Mouse (Mus musculus) c-Kit-positive CD71-negative TER-119-negative erythroid progenitor cells, embryonic 14.5 days (primary cell): Measurements from ENCODE around the gene U2af2.
"Not testable (repeated sequence)": the region's sequence is repeated elsewhere in the genome, so short reads cannot be mapped to it uniquely, and the experiment has no call there.

Experiments
- DNase-seq: peaks from one replicate; pipeline ENCODE4 v3.0.0-alpha.2; 2013; ENCODE audit warnings: low read depth

The U2af2 gene

GRCm38 (mm10) chr7:5076931-5077330 is 15.0 kb downstream of the U2af2 start:
- DNase-seq, result no peak

- DNase-seq, result not testable (repeated sequence)
Observed at GRCm38 (mm10) chr7:5079365-5080009, 17.5 kb downstream of the U2af2 start.

DNA sequence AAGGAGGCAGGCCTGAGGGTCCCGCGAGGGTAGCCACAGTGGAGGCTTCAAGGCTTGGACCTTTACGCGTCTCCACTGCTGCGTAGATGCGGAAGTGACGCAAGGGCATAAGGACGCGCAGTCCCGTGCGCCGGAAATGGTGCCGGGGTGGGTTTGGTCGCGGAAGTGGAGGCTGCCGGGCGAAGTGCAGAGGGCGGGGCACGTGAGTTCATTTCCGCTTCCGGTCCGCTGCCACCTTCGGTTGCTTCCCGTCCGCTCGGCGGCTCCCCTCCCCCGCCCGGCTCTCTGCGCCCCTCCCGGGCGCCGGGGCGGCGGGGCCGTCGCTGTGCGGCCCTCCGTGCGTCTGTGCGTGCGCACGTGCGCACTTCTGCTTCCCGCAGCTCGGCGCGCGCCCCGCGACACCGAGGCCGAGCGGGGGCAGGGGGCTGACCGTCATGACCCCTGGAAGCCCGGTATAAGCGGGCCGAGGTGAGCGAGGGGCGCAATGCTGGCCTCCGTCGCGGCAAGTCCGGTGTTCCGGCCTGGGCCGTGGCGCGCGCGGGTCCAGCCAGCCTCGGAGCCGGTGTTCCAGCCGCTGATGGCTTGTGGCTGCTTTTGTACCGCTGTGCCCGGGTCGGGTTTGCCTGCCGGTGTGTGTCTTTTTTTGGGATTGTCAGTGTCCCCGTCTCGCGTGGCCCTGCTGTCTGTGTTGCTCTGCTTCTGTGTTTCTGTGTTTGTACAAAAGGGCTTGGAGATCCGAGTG is 18.2 kb downstream of the U2af2 start, which contains the start of gene Epn1:
Gene Epn1, plus strand, starts transcription at position 226 of the 742 bp plus-strand sequence.
- peak; percentile 91 for DNase-seq

GRCm38 (mm10) chr7:5080815-5081214 is 18.9 kb downstream of the U2af2 start:
- no peak for DNase-seq

DNA sequence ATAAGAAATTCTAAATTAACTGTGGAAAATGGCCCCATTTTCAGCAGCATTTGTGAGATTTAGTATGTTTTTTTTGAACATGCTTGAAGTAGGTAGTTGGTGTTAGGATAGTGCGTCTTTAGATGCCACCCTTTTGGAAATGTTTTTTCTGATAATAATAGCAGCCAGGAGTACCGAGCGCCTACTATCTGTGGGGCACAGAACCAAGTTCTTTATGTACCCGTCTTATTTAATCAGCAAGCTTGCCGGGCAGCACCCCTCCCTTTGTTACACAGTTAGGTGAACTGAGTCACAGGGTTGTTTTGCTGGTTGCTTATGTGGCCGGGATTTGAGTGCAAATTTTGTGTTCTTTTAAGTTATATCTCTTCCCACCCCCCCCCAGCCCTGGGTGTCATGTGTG is 19.3 kb downstream of the U2af2 start:
- DNase-seq, result no peak

DNA sequence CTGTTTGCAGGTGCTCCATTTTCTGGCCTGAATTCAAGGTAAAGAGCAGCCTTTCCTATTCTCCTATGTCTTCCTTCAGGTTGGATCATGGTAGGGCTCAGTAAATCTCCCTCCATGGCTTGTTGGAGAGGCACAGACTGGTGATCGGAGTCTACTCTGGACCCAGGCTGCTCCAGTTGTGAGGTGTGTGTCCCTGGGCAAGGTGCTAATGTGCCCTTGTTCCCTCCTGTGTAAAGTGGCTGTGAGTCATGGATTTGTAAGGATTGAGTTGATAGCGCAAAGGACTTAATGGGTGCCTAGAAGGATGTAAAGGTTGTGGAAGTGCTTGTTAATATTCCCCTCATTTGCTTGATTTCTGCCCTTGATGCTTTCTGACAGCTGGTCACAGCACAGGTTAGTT is 20.0 kb downstream of the U2af2 start:
- no peak for DNase-seq

DNA sequence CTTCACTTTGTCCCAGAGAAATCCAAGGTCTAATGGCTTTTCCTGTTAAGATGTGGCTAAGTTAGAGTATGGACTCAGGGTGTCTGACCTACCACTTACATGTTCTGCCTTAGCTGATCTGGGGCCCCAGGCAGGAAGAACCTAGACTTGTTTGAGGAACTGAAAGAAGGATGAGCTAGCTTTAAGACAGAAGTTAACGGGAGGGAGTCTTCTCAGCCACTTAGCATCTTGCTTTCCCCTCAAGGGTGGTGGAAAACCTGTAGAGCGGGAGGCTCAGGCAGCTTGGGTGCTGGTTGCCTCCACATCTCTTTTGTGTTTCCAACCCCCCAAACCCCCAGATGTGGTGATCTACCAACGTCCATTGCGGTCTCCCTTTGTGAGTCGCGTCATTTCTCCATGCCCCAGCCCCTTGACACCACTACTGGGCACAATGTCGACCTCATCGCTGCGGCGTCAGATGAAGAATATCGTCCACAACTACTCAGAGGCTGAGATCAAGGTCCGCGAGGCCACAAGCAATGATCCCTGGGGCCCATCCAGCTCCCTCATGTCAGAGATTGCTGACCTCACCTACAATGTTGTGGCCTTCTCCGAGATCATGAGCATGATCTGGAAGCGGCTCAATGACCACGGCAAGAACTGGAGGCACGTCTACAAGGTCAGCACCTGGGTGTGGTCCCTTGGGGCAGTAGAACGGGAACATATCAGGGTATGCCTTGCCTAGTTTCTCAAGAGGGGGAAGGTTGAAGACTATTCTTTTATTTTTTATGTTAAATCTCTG is 21.6 kb downstream of the U2af2 start:
- no peak for DNase-seq

GRCm38 (mm10) chr7:5085512-5085911 is 23.6 kb downstream of the U2af2 start:
- DNase-seq, result no peak

GRCm38 (mm10) chr7:5086921-5087440 is 25.0 kb downstream of the U2af2 start:
- DNase-seq, result no peak

GRCm38 (mm10) chr7:5087886-5088285 is 25.9 kb downstream of the U2af2 start:
- DNase-seq, result no peak

- DNase-seq, result no peak
Observed at GRCm38 (mm10) chr7:5089853-5090252, 27.9 kb downstream of the U2af2 start.

DNA sequence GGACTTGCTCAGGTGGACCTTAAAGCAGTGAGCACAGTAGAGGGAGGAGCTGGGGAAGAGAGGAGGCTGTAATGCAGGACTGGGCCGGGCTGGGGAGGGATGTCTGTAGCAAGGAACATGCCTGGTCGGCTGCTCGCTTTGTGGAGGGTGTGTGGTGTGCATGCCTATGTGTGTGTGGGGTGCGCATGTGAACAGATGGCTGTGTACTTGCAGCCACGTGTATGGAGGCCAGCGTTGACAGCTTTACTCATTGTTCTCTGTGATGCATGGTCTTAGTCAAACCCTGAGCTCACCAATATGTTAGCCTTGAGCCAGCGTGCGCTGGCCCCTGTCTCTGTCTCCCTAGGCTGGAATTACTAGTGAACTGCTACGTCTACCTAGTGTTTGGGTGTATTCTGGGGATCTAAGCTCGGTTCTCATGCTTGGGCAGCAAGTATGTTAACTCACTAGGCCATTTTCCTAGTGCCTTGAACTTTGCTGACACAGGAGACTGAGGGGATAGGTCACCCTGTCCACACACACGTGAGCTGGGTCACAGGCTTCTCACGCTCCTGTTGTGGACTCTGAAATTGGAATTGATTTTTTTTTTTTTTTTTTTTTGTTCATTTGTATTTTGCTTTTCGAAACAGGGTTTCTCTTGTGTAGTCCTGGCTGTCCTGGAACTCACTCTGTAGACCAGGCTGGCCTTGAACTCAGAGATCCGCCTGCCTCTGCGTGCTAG is 29.2 kb downstream of the U2af2 start:
- DNase-seq, result no peak

DNA sequence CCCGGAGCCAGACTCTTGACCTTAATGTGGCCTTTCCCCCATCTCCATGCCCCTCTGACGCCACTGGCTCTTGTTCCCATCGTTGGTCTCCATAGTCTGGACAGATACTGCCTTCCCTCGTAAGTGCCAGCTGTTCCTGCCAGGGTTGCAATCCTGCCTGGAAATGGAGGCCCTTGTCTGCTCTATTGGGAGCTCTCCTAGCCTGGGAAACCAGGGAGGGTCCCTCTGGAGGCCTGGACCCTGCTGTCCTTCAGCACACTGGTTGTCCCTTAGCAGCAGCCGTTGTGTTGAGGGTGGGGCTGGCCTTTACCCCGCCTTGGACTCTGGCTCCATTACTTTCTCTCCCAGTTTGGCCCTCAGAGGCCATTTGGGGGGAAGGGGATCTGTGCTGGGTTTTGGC is 30.4 kb downstream of the U2af2 start:
- DNase-seq, result no peak

DNA sequence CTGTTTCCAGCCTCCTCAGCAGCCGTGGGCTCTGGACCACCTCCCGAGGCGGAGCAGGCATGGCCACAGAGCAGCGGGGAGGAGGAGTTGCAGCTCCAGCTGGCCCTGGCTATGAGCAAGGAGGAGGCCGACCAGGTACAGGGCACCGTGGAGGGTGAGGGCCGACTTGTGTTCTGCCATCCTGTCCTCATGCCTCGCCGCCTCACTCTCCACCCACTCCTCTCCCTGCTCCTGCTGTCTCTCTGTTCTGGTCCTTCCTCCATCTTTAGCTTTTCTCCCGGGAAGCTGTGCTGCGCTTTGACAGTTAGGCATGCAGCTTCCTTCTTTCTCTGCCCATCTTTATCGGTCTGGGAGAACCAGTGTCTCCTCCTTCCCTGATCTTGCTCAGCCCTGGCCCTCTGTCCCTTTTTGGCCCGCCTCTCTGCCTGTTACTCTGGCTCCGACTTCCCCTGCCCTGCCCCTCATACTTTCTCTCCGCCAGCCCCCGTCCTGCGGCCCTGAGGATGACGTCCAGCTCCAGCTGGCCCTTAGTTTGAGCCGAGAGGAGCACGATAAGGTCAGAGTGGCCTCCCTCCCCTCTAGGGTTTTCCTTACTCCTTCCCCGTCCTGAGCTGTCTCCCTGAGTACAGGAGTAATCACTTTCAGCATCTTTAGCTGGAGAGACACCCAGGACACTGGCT is 31.0 kb downstream of the U2af2 start:
- no peak for DNase-seq

GRCm38 (mm10) chr7:5098769-5099168 is 36.8 kb downstream of the U2af2 start:
- no peak for DNase-seq

DNA sequence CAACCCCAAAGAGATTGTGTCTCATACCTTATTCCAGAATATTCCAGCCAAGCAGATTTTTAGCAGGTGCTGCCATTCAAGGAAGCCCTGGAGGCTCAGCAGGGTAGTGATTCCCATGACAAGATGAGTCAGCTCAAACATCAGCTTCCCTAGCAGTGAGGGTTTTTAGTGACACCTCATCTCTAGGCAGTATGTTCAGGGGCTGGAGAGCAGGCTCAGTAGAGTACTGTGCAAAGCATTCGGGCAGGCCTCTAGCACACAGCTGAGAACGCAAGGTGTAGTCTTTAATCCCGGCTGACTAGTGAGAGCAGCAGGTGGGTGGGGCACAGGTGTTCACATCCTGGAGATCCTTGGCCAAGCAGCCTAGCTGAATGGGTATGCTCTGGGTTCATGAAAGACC is 37.9 kb downstream of the U2af2 start:
- no peak for DNase-seq

GRCm38 (mm10) chr7:5101066-5101663 is 39.2 kb downstream of the U2af2 start:
- no peak for DNase-seq

DNA sequence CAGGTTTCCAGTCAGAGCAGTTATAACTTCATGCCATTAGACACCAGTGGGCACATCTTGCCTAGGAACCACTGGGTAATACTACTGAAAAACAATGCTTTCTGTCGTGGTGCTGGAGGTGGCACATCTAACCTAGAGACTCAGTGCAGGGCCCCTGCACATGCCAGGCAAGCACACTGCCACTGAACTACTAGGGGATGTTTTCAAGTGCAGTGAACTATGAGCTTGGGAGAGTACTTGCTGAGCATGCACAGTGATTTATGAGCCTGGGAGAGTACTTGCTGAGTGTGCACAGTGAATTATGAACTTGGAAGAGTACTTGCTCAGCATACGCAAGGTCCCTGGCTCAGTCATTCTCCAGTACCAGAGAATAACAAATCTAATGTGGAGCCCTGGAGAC is 40.6 kb downstream of the U2af2 start:
- DNase-seq, result no peak

DNA sequence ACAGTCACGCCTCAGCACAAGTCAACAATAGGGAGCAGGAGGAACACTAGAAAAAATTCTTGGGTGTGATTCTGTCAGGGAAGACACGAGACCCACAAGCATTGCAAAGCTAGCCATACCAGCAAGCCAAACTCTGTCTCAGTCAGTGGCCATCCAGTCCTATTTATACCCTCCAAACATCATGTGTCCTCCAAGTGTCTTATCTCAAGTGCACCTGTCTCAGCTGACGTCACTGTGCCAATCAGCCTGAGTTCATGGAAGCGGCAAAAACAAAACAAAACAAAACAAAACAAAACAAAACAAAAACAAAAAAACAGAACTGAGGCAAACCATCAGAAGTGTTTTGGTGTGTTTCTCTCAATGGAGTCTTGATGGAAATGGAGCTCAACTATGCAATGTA is 46.3 kb downstream of the U2af2 start:
- no peak for DNase-seq

DNA sequence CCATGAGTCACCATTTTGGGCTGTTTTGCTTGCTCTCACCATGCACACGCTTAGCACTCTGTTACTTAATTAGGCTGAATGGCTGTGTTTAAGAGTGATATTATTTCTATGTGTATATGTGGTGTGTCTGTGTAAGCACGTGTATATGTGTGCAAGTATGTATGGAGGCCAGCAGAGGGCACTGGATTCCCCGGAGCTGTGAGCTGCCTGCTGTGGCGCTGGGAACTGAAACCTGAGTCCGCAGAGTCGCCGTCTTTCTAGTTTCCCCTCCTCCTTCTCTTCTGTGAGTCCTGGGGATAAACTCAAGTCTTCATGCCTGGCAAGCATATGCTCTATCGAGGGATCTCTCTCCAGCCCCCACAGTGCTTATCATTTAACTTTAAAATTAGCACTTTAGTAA is 47.4 kb downstream of the U2af2 start:
- DNase-seq, result no peak

GRCm38 (mm10) chr7:5112701-5113100 is 50.8 kb downstream of the U2af2 start:
- DNase-seq, result no peak
